Mouse (Mus musculus) midbrain, postnatal 0 days (tissue): ENCODE measurements around the gene Gm128. TPM values are rescaled to one million over a fixed set of nuclear protein-coding genes. Genes with fewer than 3 reads are reported as not detected.

Experiments
- ATAC-seq: fragments of 200-750 bp; cut with Nextera tagmentation; 2 replicates; pipeline ENCODE4 v1.8.0; 2017; ENCODE audit warnings: moderate number of reproducible peaks, mild to moderate bottlenecking, moderate TSS enrichment, moderate library complexity; ENCODE audit not compliant: low FRiP score
- DNase-seq: peaks from one replicate; pipeline ENCODE4 v3.0.0-alpha.2; 2015; ENCODE audit warnings: low spot score
- H3K27ac ChIP-seq: fragments of 300-500 bp; sonication (generic); 2 replicates; pipeline ENCODE4 v1.5.1; 2014; ENCODE audit warnings: low read depth, mild to moderate bottlenecking, low read length, mixed read lengths
- H3K27me3 ChIP-seq: fragments of 300-500 bp; sonication (generic); 2 replicates; pipeline ENCODE4 v1.6.1; 2014; ENCODE audit warnings: low read length, control low read depth, mixed read lengths; ENCODE audit not compliant: insufficient read depth
- H3K36me3 ChIP-seq: fragments of 300-500 bp; sonication (generic); 2 replicates; pipeline ENCODE4 v1.6.1; 2014; ENCODE audit warnings: low read length, control low read depth, mixed read lengths; ENCODE audit not compliant: insufficient read depth
- H3K4me1 ChIP-seq: fragments of 300-500 bp; sonication (generic); 2 replicates; pipeline ENCODE4 v1.6.1; 2014; ENCODE audit warnings: mild to moderate bottlenecking, control low read depth, antibody characterized with exemption, low read length, mixed read lengths; ENCODE audit not compliant: insufficient read depth
- H3K4me2 ChIP-seq: fragments of 300-500 bp; sonication (generic); 2 replicates; pipeline ENCODE4 v1.6.1; 2014; ENCODE audit warnings: low read depth, mild to moderate bottlenecking, low read length, mixed read lengths; ENCODE audit not compliant: poor library complexity, severe bottlenecking
- H3K4me3 ChIP-seq: fragments of 300-500 bp; sonication (generic); 2 replicates; pipeline ENCODE4 v1.5.1; 2014; ENCODE audit warnings: low read depth, mild to moderate bottlenecking, low read length, moderate library complexity
- H3K9ac ChIP-seq: fragments of 300-500 bp; sonication (generic); replicated peaks from 2 replicates; pipeline ENCODE4 v1.6.1; 2014; ENCODE audit warnings: mild to moderate bottlenecking, low read length, moderate library complexity, mixed read lengths; ENCODE audit not compliant: poor library complexity, severe bottlenecking
- H3K9me3 ChIP-seq: fragments of 300-500 bp; sonication (generic); 2 replicates; pipeline ENCODE4 v1.6.1; 2016; ENCODE audit warnings: low read length, control low read depth
- CTCF ChIP-seq: IDR thresholded peaks from 2 replicates; pipeline ENCODE4 v1.5.1; 2016; ENCODE audit warnings: antibody characterized with exemption, mild to moderate bottlenecking
- WGBS: fragments of 180-500 bp; shearing (Covaris S2); extraction: QIAGEN DNeasy Blood & Tissue Kit; methylation state at CpG from one replicate; pipeline ENCODE4 v1.1.7; 2014; 5-methylcytosine and 5-hydroxymethylcytosine counted together
- polyA plus RNA-seq: library from polyadenylated mRNA; unstranded; fragments of >200 nt; fragmentation: Nextera tagmentation; extraction: Ambion mirVana; gene quantifications from 2 replicates; pipeline ENCODE4 v1.2.1, GENCODE M21; 2015
- total RNA-seq: library from RNA; depleted of rRNA; stranded (reverse); fragments of >200 nt; gene quantifications from 2 replicates; pipeline ENCODE4 v1.2.3, GENCODE M21; 2014; rRNA removed

Gene Gm128
- total and polyA plus RNA-seq, 2 experiments from 2014 or later, result 0.19 to 0.49 TPM

- Histone ChIP-seq H3K9ac (no peak overlapping the region), H3K4me3 (no peak overlapping the region), H3K36me3 (peaks cover 15% of the 10 kb centered on the region; the same call in 1 of the 2 replicates), H3K27me3 (no peaks in the 10 kb centered on the region), H3K9me3 (no peaks in the 10 kb centered on the region), H3K4me1 (no peaks in the 10 kb centered on the region), H3K4me2 (no peak overlapping the region), H3K27ac (no peak overlapping the region)
- 81% methylated on average over 2 of the region's 2 CpGs for WGBS
- no peak for DNase-seq
- ATAC-seq, result no peak
- no peak for TF ChIP-seq CTCF
Measured at GRCm38 (mm10) chr3:95195772-95196171, 45.6 kb downstream of the Gm128 start.

- WGBS, result 67% methylated on average over 6 of the region's 6 CpGs
- Histone ChIP-seq H3K9ac (no peak overlapping the region), H3K4me2 (no peak overlapping the region), H3K4me3 (no peak overlapping the region), H3K27ac (no peak overlapping the region), H3K27me3 (no peaks in the 10 kb centered on the region), H3K36me3 (peaks cover 17% of the 10 kb centered on the region), H3K9me3 (no peaks in the 10 kb centered on the region), H3K4me1 (no peaks in the 10 kb centered on the region)
- DNase-seq (peak; percentile 43), ATAC-seq (no peak)
- TF ChIP-seq CTCF, result no peak
Measured at GRCm38 (mm10) chr3:95194721-95195135, 46.7 kb downstream of the Gm128 start.

Other genes starting within 250 kb of the Gm128 start
- gene Zfp687, start 226.2 kb downstream of the Gm128 start, total RNA-seq, result 25.7 and 30.0 TPM in 2 replicates
- gene Zfp687, start 226.2 kb downstream of the Gm128 start, polyA plus RNA-seq, result 13.3 and 15.6 TPM in 2 replicates
- 179 and 200 TPM in 2 replicates for gene Psmd4, start 199.0 kb downstream of the Gm128 start, total RNA-seq
- gene Psmd4, start 199.0 kb downstream of the Gm128 start, polyA plus RNA-seq, result 262 and 267 TPM in 2 replicates
- gene Pip5k1a, start 134.7 kb downstream of the Gm128 start, total RNA-seq, result 20.1 and 21.6 TPM in 2 replicates
- 12.9 and 13.3 TPM in 2 replicates for gene Pip5k1a, start 134.7 kb downstream of the Gm128 start, polyA plus RNA-seq
- gene Vps72, start 130.6 kb downstream of the Gm128 start, total RNA-seq, result 69.6 and 84.7 TPM in 2 replicates
- gene Vps72, start 130.6 kb downstream of the Gm128 start, polyA plus RNA-seq, result 131 and 136 TPM in 2 replicates
- not detected in 2 replicates for gene Tmod4, start 117.1 kb downstream of the Gm128 start, total RNA-seq
- gene Tmod4, start 117.1 kb downstream of the Gm128 start, polyA plus RNA-seq, result 0.41 and 0.49 TPM in 2 replicates
- 47.6 and 60.4 TPM in 2 replicates for gene Scnm1, start 107.6 kb downstream of the Gm128 start, total RNA-seq
- gene Scnm1, start 107.6 kb downstream of the Gm128 start, polyA plus RNA-seq, result 69.6 and 82.7 TPM in 2 replicates
- gene Lysmd1, start 107.5 kb downstream of the Gm128 start, total RNA-seq, result 35.3 and 42.2 TPM in 2 replicates
- 50.9 and 51.9 TPM in 2 replicates for gene Lysmd1, start 107.5 kb downstream of the Gm128 start, polyA plus RNA-seq
- gene Tnfaip8l2, start 99.2 kb downstream of the Gm128 start, total RNA-seq, result 0.93 and 1.2 TPM in 2 replicates
- 2.2 and 2.8 TPM in 2 replicates for gene Tnfaip8l2, start 99.2 kb downstream of the Gm128 start, polyA plus RNA-seq
- gene Sema6c, start 81.1 kb downstream of the Gm128 start, total RNA-seq, result 126 and 148 TPM in 2 replicates
- gene Sema6c, start 81.1 kb downstream of the Gm128 start, polyA plus RNA-seq, result 17.1 and 18.4 TPM in 2 replicates
- 6.5 and 7.6 TPM in 2 replicates for gene Gabpb2, start 23.7 kb downstream of the Gm128 start, total RNA-seq
- gene Gabpb2, start 23.7 kb downstream of the Gm128 start, polyA plus RNA-seq, result 1.5 and 1.6 TPM in 2 replicates
- 35.0 and 54.7 TPM in 2 replicates for gene Cdc42se1, start 12.9 kb downstream of the Gm128 start, total RNA-seq
- 40.9 and 41.4 TPM in 2 replicates for gene Cdc42se1, start 12.9 kb downstream of the Gm128 start, polyA plus RNA-seq
- gene Mllt11, start 9.4 kb downstream of the Gm128 start, total RNA-seq, result 301 and 367 TPM in 2 replicates
- 738 and 774 TPM in 2 replicates for gene Mllt11, start 9.4 kb downstream of the Gm128 start, polyA plus RNA-seq
- gene Bnipl, start 9.6 kb upstream of the Gm128 start, total RNA-seq, result not detected in 2 replicates
- not detected in 2 replicates for gene Bnipl, start 9.6 kb upstream of the Gm128 start, polyA plus RNA-seq
- gene Mindy1, start 39.7 kb upstream of the Gm128 start, total RNA-seq, result 36.5 and 37.1 TPM in 2 replicates
- 34.8 and 36.5 TPM in 2 replicates for gene Mindy1, start 39.7 kb upstream of the Gm128 start, polyA plus RNA-seq
- 78.9 and 93.8 TPM in 2 replicates for gene Prune1, start 40.5 kb upstream of the Gm128 start, total RNA-seq
- 77.3 and 84.0 TPM in 2 replicates for gene Prune1, start 40.5 kb upstream of the Gm128 start, polyA plus RNA-seq
- gene Anxa9, start 65.6 kb upstream of the Gm128 start, total RNA-seq, result 0.27 TPM in 1 of 2 replicates, not detected in the other
- gene Anxa9, start 65.6 kb upstream of the Gm128 start, polyA plus RNA-seq, result 0.32 TPM in 2 replicates
- 58.5 and 62.7 TPM in 2 replicates for gene Cers2, start 73.2 kb upstream of the Gm128 start, total RNA-seq
- 82.5 and 83.9 TPM in 2 replicates for gene Cers2, start 73.2 kb upstream of the Gm128 start, polyA plus RNA-seq
- 44.4 and 46.2 TPM in 2 replicates for gene Setdb1, start 115.6 kb upstream of the Gm128 start, total RNA-seq
- gene Setdb1, start 115.6 kb upstream of the Gm128 start, polyA plus RNA-seq, result 27.4 and 28.4 TPM in 2 replicates
- gene 4930558C23Rik, start 161.2 kb upstream of the Gm128 start, total RNA-seq, result not detected in 2 replicates
- not detected in 2 replicates for gene 4930558C23Rik, start 161.2 kb upstream of the Gm128 start, polyA plus RNA-seq
- 12.4 and 25.7 TPM in 2 replicates for gene Arnt, start 192.8 kb upstream of the Gm128 start, total RNA-seq
- gene Arnt, start 192.8 kb upstream of the Gm128 start, polyA plus RNA-seq, result 6.9 and 8.7 TPM in 2 replicates